Mouse (Mus musculus): ENCODE data around the gene Auts2. TPM values are rescaled to one million over a fixed set of nuclear protein-coding genes. Genes with fewer than 3 reads are reported as not detected.

The Auts2 gene
- polyA plus RNA-seq, 1 experiment from 2014 or later = 74.1 TPM

DNA sequence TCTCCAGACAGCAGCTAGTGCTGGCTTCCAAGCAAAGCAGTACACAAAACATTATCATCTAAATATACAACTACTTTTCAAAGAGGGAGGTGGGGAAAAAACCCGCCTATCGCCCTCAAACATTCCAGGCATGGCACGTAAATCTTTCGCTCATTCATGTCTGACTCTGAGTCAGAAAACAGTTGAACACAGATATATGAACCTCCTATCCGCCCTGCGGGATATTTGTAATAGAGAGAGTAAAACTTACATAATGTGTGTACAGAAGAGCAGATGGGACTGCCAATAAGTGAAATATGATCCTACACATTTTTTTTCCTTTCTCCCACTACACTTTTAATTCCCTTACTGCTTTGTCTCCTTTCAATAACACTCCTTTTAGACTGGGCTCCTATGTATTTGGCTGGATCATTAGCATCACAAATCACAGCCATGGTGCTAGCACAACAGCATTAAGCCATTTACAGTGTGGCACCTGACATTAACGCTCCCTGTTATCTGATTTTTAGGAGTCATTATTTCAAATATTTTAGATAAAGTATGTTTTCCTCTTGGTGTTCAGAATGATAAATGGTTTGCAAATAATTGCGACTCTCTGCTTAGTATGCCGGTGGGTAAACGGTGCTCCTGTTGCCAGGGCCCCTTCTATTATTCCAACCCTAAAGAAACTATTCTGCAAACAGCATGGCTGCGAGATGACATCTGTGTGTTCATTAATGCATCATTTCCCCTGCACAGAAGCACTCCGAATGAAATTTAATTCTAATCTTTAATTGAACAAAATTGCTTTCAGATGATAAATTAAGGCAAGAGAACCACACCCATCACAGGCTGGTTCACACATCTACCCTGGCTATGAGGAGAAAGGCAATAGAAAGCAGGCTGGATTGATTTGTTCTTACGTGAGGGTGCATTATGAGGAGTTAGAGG, 252.3 kb downstream of the Auts2 start:
- H3K9ac ChIP-seq = no peak overlapping the region

GRCm38 (mm10) chr5:132283741-132284140, 259.4 kb downstream of the Auts2 start:
- Histone ChIP-seq H3K4me2 (replicated peaks) (no peak overlapping the region), H3K9me3 (no peaks in the 10 kb centered on the region), H3K36me3 (no peaks in the 10 kb centered on the region), H3K4me1 (peaks cover 10% of the 10 kb centered on the region; the same call in 1 of the 2 replicates), H3K27ac (no peak overlapping the region), H3K4me3 (no peak overlapping the region), H3K9ac (no peak overlapping the region), H3K27me3 (replicated peaks) (no peaks in the 10 kb centered on the region)
- no peak for ATAC-seq (ENCODE audit: low FRiP score, low read depth)
- WGBS = 75% methylated on average over 3 of the region's 3 CpGs

More for the DNA sequence above, 252.3 kb downstream of the Auts2 start:
- H3K4me2 ChIP-seq (replicated peaks) = peak overlapping the region; percentile 21; the same call in 1 of the 2 replicates
- H3K4me1 ChIP-seq = peaks cover 43% of the 10 kb centered on the region
- H3K36me3 ChIP-seq = no peaks in the 10 kb centered on the region
- H3K27ac ChIP-seq = no peak overlapping the region
- H3K9me3 ChIP-seq = no peaks in the 10 kb centered on the region
- no peak overlapping the region for H3K4me3 ChIP-seq
- no peak for ATAC-seq (ENCODE audit: low FRiP score, low read depth)
- WGBS = 21% methylated on average over 13 of the region's 13 CpGs
- H3K27me3 ChIP-seq (replicated peaks) = no peaks in the 10 kb centered on the region

DNA sequence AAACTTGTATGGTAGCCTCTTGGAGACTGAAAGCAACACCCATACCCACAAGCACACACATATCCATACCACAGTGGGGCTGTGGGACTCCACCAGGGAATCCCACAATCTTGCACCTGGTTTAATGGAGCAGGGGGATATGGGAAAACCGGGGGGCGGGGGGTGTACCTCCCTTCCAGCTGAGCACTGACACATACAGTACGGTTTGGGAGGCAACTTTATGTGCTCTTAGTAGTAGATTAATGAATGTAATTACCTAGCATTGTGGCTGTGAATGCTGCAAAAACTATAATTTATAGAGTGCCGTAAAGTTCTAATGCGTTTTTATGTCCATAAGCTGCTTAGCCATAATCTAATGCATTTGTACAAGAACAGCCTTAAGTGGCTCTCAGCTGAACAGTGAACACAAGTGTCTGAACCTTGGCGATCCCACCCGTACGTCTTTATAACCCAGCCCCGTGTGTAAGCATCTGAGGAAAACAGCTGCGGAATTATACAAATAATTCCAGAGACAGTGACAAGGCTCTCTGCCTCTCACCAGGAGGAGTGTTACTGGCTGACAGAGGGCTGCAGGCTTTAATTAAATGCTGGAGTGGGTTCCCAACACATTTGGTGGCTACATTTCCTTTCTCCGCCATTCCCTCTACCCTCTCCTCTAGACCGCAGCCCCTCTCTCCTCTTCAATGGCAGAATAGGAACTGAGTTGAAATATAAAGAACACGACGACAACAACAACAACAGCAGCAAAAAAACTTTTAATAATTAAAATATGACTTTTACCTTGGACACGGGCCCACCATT, 268.8 kb downstream of the Auts2 start:
- ATAC-seq (ENCODE audit: low FRiP score, low read depth) = 0 out of 2 replicates have a peak, but pooled peaks have one; percentile 50

GRCm38 (mm10) chr5:132272132-132272531, 271.0 kb downstream of the Auts2 start:
- Histone ChIP-seq H3K4me2 (replicated peaks) (no peak overlapping the region), H3K9me3 (no peaks in the 10 kb centered on the region), H3K4me1 (peaks cover 21% of the 10 kb centered on the region; the same call in 1 of the 2 replicates), H3K36me3 (no peaks in the 10 kb centered on the region), H3K27me3 (replicated peaks) (no peaks in the 10 kb centered on the region), H3K4me3 (no peak overlapping the region), H3K9ac (no peak overlapping the region), H3K27ac (no peak overlapping the region)
- ATAC-seq (ENCODE audit: low FRiP score, low read depth) = no peak
- WGBS = 86% methylated on average over 4 of the region's 4 CpGs

More for the DNA sequence above, 268.8 kb downstream of the Auts2 start:
- H3K27ac ChIP-seq = no peak overlapping the region
- no peak overlapping the region for H3K9ac ChIP-seq
- H3K4me1 ChIP-seq = peaks cover 21% of the 10 kb centered on the region; the same call in 1 of the 2 replicates
- H3K4me3 ChIP-seq = no peak overlapping the region
- no peak overlapping the region for H3K4me2 ChIP-seq (replicated peaks)
- no peaks in the 10 kb centered on the region for H3K36me3 ChIP-seq
- H3K9me3 ChIP-seq = no peaks in the 10 kb centered on the region
- no peaks in the 10 kb centered on the region for H3K27me3 ChIP-seq (replicated peaks)
- 67% methylated on average over 15 of the region's 15 CpGs for WGBS

GRCm38 (mm10) chr5:132270896-132271295, 272.2 kb downstream of the Auts2 start:
- H3K27me3 ChIP-seq (replicated peaks) = no peaks in the 10 kb centered on the region
- no peak overlapping the region for H3K4me3 ChIP-seq
- no peak for ATAC-seq (ENCODE audit: low FRiP score, low read depth)
- no peaks in the 10 kb centered on the region for H3K36me3 ChIP-seq
- H3K4me1 ChIP-seq = peaks cover 21% of the 10 kb centered on the region; the same call in 1 of the 2 replicates
- no peaks in the 10 kb centered on the region for H3K9me3 ChIP-seq
- no peak overlapping the region for H3K9ac ChIP-seq
- no peak overlapping the region for H3K27ac ChIP-seq
- H3K4me2 ChIP-seq (replicated peaks) = no peak overlapping the region
- WGBS = 77% methylated on average over 1 of the region's 1 CpGs

DNA sequence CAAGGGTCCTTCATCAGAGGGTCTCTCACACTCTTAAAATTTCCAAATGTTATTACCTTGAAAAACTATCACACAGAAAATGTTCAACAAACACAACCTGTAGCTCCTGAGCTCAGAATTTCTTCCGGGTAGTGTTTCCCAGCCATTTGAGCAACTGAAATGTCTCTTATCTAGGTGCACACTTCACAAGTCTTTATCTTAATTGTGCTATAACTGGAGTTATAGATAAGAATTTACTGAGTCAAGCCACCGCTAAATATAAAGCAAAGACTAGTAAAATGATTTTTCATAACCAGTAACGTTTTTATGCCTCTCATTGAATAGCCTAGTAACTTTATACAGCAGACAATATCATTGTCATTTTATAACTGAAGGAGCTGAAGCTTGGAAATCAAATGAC, 273.1 kb downstream of the Auts2 start:
- Histone ChIP-seq H3K4me1 (peaks cover 26% of the 10 kb centered on the region; the same call in 1 of the 2 replicates), H3K4me2 (replicated peaks) (no peak overlapping the region), H3K27me3 (replicated peaks) (no peaks in the 10 kb centered on the region), H3K9ac (no peak overlapping the region), H3K9me3 (no peaks in the 10 kb centered on the region), H3K36me3 (no peaks in the 10 kb centered on the region), H3K4me3 (no peak overlapping the region), H3K27ac (no peak overlapping the region)
- whole genome bisulfite sequencing = 95% methylated on average over 3 of the region's 3 CpGs
- ATAC-seq (ENCODE audit: low FRiP score, low read depth) = no peak

DNA sequence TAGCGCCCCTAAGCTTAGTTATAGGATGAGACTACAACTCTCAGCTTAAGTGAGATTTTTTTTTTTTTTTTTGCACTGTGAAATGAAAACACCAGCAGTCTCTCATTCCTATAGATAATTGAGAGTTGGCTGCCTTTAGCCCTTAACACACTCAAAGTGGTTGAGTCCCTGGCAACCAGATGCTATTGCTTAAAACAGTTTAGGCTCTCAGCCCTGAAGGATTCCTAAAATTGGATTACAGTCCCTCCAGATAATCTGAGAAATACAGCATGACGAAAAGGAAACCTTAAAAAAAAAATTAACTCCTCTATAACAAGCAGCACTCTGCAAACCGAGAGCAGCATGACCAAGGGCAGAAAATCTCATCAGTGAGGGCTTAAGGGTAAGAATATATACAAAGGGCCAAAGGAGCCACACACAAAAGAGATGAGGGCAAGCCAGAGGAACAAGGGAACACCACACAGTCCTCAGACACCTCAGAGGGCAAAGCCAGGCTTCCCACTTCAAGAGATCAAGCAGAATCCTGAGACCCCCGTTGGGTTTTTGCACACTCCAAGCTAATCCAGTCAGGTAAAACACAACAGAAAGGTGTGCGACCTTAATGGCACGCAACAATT, 274.7 kb downstream of the Auts2 start:
- ATAC-seq (ENCODE audit: low FRiP score, low read depth) = no peak
- H3K27me3 ChIP-seq (replicated peaks) = no peaks in the 10 kb centered on the region
- no peaks in the 10 kb centered on the region for H3K36me3 ChIP-seq
- H3K9ac ChIP-seq = no peak overlapping the region
- no peaks in the 10 kb centered on the region for H3K9me3 ChIP-seq
- no peak overlapping the region for H3K4me2 ChIP-seq (replicated peaks)
- H3K4me3 ChIP-seq = no peak overlapping the region
- H3K4me1 ChIP-seq = peaks cover 27% of the 10 kb centered on the region; the same call in 1 of the 2 replicates
- WGBS = 80% methylated on average over 6 of the region's 6 CpGs
- H3K27ac ChIP-seq = no peak overlapping the region

DNA sequence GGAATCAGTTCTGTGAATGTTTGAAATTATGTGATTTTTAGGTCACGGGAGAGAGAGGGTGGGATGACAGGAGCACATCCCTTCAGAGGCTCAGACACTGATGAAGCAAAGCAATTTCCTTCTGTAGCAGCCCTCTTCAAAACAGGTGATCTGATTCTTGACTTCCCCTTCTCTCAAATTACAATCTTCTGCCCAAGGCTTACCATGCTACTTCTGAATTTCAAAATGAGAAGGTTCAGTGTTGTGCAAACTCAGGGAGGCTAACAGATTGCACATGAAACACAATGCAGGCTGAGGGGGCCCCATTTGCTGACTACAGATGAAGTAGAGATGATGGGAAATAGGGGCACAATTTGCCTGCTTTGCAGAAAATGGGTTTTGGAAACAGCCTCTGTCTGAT, 278.1 kb downstream of the Auts2 start:
- H3K36me3 ChIP-seq = no peaks in the 10 kb centered on the region
- no peak overlapping the region for H3K27ac ChIP-seq
- H3K4me2 ChIP-seq (replicated peaks) = no peak overlapping the region
- no peak overlapping the region for H3K4me3 ChIP-seq
- no peak overlapping the region for H3K9ac ChIP-seq
- H3K27me3 ChIP-seq (replicated peaks) = no peaks in the 10 kb centered on the region
- ATAC-seq (ENCODE audit: low FRiP score, low read depth) = no peak
- 39% methylated on average over 1 of the region's 1 CpGs for WGBS
- peaks cover 20% of the 10 kb centered on the region; the same call in 1 of the 2 replicates for H3K4me1 ChIP-seq
- H3K9me3 ChIP-seq = no peaks in the 10 kb centered on the region

DNA sequence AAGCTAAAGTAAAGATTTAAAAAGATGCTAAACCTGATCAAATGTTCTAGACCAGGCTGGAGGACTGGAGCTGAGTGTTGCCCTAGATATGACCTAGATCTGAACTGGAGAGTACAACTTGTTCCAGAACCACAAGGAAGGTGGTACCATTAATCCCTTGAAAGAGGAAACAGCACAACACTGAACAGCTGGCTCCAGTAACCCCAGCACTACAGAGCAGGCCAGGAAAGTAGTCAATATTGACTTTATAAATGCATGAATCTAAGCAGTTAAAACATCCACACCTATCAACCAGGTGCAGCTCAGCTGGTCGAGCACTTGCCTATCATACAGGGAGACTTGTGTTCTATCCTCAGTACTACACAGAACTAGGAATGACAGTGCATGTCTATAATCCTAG, 281.4 kb downstream of the Auts2 start:
- ATAC-seq (ENCODE audit: low FRiP score, low read depth) = no peak
- H3K27ac ChIP-seq = no peak overlapping the region
- H3K4me3 ChIP-seq = no peak overlapping the region
- no peak overlapping the region for H3K4me2 ChIP-seq (replicated peaks)
- H3K36me3 ChIP-seq = no peaks in the 10 kb centered on the region
- H3K4me1 ChIP-seq = peaks cover 20% of the 10 kb centered on the region; the same call in 1 of the 2 replicates
- no peaks in the 10 kb centered on the region for H3K9me3 ChIP-seq
- no peak overlapping the region for H3K9ac ChIP-seq
- WGBS = 97% methylated on average over 1 of the region's 1 CpGs
- H3K27me3 ChIP-seq (replicated peaks) = no peaks in the 10 kb centered on the region

DNA sequence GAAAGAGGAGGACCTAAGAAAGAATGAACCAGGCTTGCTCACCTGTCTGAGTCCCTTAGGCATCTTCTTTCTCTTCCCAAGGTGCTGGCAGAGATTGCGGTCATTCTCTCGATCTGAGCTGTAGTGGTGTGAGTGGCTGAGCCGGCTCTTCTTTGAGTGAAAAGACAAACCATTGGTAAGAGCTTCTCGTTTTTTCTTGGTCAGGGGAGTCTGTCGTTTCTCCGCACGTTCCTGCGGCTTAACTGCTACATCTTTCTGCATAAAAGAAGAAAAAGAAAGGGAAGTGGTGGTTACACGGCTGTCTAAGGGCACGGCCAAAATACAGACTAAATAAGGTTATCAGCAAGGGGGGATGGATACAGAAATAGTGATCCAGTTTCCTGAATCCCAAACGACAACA, 284.3 kb downstream of the Auts2 start:
- H3K36me3 ChIP-seq = no peaks in the 10 kb centered on the region
- no peak for ATAC-seq (ENCODE audit: low FRiP score, low read depth)
- H3K9ac ChIP-seq = no peak overlapping the region
- H3K4me1 ChIP-seq = 0 out of 2 replicates have a peak, but pooled peaks cover under 1% of the 10 kb centered on the region
- no peak overlapping the region for H3K4me2 ChIP-seq (replicated peaks)
- no peak overlapping the region for H3K4me3 ChIP-seq
- no peak overlapping the region for H3K27ac ChIP-seq
- H3K9me3 ChIP-seq = no peaks in the 10 kb centered on the region
- no peaks in the 10 kb centered on the region for H3K27me3 ChIP-seq (replicated peaks)
- WGBS = 94% methylated on average over 11 of the region's 11 CpGs

DNA sequence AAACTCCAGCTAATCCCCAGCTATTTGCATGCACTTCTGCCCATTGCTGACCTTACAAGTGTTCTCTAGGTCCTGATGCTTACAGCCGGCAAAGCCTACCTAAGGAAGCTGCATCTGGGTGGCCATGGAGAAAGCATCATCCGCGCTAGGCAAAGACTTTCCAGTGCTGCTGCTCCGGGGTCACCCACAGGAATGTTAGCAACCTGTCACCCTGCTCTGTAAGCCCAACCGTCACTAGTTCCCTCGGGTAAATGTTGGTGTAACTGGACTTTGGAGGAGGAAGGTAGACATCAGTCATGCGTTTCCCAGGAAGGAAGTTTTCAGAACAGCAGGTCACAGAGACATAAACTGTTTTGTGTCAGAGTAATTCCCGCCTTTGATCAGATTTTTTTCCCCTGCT, 287.6 kb downstream of the Auts2 start:
- Histone ChIP-seq H3K36me3 (no peaks in the 10 kb centered on the region), H3K9me3 (no peaks in the 10 kb centered on the region), H3K27ac (no peak overlapping the region), H3K4me3 (no peak overlapping the region), H3K9ac (no peak overlapping the region), H3K4me2 (replicated peaks) (no peak overlapping the region), H3K4me1 (peaks cover 8% of the 10 kb centered on the region; the same call in 1 of the 2 replicates), H3K27me3 (replicated peaks) (no peaks in the 10 kb centered on the region)
- no peak for ATAC-seq (ENCODE audit: low FRiP score, low read depth)
- 84% methylated on average over 8 of the region's 8 CpGs for WGBS

DNA sequence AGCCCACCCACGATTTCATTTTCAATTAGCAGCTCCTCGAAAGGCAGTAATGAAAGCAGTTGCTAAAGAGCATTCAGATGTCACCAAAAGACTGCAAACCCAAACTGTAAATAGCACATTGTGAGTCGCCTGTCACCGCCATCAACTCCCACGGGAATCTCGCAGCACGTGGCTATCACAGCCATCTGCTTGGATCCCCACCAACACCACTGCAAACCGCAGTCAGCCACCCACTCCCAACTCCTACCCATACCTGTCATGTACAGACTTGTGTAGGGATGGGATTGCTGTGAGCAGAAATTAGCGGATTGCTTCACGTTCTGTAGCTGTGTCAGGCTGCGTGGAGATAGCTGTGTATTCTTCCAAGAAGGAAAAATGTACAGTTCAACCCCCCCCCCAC, 293.6 kb downstream of the Auts2 start:
- WGBS = 76% methylated on average over 11 of the region's 11 CpGs
- Histone ChIP-seq H3K4me3 (no peak overlapping the region), H3K27me3 (replicated peaks) (no peaks in the 10 kb centered on the region), H3K9ac (no peak overlapping the region), H3K9me3 (no peaks in the 10 kb centered on the region), H3K27ac (no peak overlapping the region), H3K4me2 (replicated peaks) (no peak overlapping the region), H3K36me3 (no peaks in the 10 kb centered on the region), H3K4me1 (peaks cover 11% of the 10 kb centered on the region)
- no peak for ATAC-seq (ENCODE audit: low FRiP score, low read depth)

Measured in neural tube, embryonic 12.5 days (tissue).